Mouse (Mus musculus) gastrocnemius, postnatal 10 days (tissue): ENCODE results near the gene Gdf7. TPM values are rescaled to one million over a fixed set of nuclear protein-coding genes. Genes with fewer than 3 reads are reported as not detected.

Source experiments
- DNase-seq: peaks from one replicate; pipeline ENCODE4 v3.0.0; 2021; ENCODE audit warnings: mixed read lengths
- long read RNA-seq, 2 experiments: library from polyadenylated mRNA; stranded (forward); transcript quantifications; one replicate each; pipeline ENCODE4 v2.0.0; 2021
- total RNA-seq, 2 experiments: library from RNA; stranded (reverse); gene quantifications; 2 replicates each; pipeline ENCODE4 v1.2.3; 2021

The Gdf7 gene
- not detected for total RNA-seq
- long read RNA-seq, experiment 1, result 0 reads
- long read RNA-seq, experiment 2, result 0 reads

DNA sequence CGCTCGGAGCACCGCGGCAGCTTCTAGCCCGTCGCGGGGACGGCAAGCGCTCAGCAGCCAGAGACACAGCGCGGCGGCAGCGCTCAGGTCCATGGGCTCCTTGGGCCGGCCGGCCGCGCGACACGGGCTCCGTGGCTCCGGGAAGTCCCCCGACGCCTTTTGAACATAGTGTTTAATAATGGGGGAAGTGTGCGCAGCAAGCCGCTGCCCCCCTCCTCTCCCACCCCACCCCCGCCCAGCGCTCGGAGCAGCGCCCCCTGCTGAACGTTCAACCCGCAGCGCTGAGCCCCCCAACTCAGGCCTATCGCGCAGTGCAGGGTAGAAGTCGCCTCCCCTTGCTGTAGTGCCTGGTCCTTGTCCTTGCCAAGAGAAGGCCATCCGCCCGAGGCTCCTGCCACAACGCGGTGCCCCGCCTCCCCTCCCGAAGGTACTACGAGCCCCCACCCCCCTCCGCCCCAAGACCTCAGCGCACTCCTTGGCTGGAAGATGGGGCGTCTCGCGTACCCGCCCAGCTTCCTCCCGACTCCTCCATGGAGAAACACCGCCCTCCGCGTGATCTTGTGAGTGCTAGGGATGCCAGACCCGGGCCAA, at the start of gene Gdf7:
Gdf7 (minus strand) TSS at position 114 of the 591 bp plus-strand sequence.
- no peak for DNase-seq

DNA sequence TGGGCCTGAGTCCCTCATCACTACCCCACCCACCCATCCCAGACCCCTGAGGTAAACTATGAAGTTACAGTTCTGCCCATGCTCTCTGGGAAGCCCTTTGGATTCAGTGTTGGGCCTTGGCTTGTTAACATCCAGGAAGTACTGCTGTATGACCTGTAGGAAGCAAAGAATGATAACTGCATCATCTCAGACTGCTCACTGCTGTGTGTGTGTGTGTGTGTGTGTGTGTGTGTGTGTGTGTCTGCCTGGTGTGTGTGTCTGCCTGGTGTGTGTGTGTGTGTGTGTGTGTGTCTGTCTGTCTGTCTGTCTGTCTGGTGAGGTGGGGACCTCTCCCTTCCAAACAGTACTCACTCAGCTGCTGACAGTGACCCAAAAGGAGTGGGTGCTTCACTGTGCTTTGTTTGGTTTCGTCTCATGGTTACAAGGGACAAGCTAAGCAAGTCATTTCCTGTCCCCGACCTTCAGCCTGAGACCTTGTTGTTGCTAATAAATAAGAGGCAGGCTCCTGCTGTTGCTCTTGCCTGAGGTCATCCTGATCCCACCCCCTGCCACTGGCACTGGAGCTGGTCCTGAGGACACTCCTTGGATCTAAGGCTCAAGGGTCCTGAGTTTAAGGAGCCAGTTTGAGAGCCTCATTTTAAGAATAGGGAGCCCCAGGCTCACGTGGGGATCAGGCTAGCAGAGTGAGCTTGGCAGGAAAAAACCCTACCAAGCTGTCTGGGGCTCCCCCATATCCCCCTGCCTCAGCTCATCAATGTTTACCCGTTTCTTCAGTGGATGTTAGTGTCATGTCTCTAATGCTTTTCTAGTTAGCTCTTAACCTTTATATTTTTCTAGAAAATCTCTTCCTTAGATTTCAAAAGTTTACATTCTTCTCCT, 49.5 kb upstream of the Gdf7 start:
- DNase-seq, result no peak

DNA sequence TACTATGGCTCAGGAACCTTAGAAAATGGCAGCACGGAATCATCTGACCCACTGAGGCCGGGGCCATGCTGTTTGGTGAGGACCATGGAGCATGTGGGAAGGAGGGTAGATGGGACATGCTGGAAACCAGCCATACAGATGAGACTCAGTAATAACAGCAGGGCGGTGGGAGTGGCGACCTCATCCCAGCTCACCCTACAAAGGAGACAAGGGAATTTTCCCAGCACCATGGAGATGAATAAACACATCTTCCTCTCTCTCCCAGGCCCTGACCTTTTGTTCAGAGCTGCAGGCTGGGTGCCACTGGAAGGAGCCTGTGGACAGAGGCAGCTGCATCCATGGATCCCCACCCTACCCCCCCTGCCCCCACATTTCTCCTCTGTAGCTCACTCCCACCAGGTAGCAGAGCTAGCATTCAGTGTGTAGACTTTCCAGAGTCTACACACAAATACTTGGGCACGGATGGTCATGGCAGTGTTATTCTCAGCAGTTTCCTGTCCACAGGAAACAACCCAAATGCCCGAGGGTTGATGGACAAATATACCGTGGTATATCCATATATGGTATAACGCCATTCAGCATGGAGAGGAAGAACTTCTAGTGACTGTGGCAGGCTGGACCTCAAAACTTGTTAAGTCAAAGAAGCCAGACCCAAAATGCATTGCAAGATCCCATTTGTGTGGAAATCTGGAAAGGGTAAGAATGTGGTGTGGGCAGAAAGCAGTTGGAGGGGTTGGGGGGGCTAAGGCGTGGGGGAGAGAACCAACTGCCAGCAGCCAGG, 47.2 kb upstream of the Gdf7 start:
- no peak for DNase-seq

GRCm38 (mm10) chr12:8347746-8348462, 46.1 kb upstream of the Gdf7 start:
- no peak for DNase-seq

- no peak for DNase-seq
Measured at GRCm38 (mm10) chr12:8345539-8345938, 43.8 kb upstream of the Gdf7 start.

DNA sequence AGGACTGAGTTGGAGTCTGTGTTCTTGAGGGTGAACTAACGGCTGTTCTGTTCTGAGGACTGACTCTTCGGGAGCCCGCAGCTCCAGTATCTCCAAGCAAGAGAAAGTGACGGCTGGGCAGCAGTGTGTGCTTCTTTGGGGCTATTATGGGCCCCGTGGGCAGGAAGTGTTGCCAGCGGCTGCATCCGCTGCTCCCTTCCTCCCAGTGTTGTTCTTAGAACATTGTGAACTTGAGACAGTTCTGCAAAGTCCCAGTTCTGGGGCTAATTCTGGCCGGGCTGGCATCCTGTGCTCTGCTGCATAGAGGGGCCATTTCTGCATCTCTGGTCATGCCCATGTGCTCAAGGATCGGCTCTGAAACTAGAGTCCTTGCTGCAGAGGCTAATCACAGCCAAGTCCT, 43.1 kb upstream of the Gdf7 start:
- DNase-seq, result no peak

DNA sequence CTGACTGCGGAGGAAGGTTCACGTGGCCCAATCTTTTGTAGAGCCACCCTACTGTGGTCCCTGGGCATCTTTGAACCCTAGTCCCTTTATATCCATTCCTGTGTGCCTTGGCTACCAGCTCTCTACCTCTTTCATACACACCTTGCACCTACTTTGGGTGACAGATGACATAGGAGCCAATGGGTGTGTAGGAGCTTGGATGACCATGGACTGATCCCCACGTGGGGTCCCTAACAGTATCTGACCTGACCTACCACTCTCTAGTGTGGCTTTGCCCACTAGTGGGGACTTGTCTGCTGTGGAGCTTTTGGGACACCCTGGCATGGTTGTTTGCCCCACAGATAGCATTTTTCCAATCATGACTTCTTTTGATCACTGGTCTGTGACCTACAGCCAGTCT, 41.6 kb upstream of the Gdf7 start:
- no peak for DNase-seq

- DNase-seq, result no peak
Measured at GRCm38 (mm10) chr12:8341008-8341407, 39.3 kb upstream of the Gdf7 start.

DNA sequence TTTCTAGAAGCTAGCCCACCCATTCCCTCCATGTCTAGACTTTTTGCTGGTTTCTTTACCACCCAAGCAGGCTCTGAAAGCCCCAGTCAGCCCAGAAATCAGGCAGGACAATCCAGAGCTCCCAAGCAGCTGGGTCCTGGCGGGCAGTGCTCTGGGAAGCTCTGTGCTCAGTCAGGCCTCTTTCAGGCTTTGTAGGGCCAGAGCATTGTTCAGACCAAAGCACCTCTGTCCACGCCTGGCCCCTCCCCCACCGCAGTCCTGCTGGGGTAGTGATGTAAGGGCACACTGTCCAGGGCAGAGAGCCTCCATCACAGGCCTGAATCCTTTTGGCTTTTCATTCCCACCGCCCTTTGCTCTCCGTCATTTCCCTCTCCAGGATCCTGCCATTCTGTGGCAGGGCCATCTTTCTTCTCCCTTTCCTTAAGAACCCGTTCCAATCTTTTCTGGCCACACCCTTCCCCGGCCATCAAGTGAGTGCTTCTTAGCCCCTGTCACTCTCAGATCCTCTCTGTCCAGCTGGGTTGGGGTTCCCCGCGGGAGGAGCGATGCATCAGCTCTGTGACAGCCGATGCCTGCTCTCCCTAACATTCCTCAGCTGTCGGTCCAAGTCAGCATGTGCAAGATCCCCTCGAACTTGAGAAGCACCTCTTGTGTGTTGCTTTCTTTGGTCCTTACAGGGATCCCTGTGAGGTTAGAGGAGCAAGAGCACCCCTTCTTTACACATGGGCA, 38.0 kb upstream of the Gdf7 start:
- DNase-seq, result no peak

DNA sequence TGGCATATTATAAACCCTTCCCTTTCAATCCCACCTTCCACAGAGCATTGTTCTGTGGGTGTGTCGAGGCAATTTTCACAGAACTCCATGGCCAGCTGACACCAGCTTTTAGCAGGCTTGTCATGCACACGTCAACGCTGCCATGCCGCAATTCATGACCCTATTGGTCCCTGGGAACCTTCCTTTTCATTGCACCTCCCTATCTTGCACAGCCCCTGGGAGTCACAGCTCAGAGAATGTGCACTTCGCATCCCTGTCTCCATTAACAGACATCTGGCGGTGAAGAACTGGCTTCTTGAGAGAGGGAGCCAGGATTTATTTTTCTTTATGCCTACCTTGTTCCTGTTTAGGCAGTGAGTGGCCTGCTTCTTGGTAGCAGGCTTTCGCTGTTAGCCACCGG, 37.2 kb upstream of the Gdf7 start:
- DNase-seq, result no peak

GRCm38 (mm10) chr12:8338491-8338890, 36.7 kb upstream of the Gdf7 start:
- DNase-seq, result no peak

DNA sequence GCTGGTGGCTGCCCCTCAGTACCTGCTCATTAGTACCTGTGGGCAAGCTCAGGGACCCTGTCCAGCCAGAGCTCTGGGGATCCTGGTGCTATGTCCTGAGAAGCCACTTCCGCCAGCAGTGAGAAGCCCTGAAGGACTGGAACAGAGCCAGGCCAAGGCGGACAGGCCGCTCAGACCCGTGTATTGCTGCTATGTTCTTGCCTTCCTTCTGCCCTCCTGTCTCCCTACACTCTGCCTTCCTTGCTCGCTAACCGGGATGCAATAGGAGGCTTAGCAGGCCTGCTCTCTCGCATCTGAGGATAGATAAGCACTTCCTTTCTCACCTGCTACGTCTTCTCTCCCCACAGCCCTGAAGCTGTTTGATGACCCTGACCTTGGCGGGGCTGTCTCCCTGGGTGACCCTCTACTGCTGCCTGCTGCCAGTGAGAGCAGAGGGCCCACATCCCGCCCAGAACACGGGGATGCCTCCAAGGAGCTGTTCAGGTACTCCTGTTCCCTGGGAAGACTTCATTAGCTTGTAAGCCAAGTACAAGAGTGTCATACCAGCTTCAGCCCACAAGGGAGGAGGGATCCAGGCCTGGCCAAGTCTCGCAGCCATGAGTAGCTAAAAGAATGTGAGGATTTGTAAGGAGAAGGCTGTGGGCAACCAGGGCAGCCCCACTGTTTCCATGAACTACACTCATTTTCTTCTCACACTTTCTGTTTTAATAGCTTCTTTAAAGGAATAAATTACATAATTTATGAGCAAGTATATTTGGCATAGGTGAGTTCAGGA, 35.7 kb upstream of the Gdf7 start:
- no peak for DNase-seq

DNA sequence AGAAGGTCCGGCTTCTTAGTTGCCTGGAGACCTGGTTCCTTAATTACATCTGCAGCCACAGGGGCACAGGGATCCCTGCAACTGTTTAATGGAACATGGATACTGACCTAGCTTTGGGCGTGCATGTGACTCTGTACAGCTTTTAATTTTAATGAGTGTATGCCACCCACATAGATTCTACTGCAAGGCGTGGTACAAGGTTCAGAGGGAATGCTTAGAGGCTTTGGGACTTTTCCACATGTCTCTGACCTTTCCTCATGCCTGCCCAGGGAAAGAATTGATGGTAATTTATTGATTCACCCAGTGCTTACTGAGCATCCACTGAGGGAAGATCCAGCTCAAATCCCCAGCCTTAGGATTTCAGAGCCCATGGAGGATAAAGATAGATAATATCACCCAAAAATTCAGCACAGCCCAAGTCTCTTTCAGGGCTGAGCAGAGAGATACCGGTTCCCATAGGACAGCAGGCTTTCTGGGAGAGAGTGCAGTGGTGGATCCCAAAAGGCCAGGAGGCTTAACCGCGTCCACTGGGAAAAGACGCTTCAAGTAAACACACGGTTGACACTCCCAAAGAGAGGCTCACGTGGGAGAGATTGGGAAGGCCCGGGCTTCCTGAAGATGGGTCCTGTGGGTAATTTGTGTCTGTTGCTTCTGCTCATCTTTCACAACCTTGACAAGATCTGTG, 35.0 kb upstream of the Gdf7 start:
- no peak for DNase-seq

DNA sequence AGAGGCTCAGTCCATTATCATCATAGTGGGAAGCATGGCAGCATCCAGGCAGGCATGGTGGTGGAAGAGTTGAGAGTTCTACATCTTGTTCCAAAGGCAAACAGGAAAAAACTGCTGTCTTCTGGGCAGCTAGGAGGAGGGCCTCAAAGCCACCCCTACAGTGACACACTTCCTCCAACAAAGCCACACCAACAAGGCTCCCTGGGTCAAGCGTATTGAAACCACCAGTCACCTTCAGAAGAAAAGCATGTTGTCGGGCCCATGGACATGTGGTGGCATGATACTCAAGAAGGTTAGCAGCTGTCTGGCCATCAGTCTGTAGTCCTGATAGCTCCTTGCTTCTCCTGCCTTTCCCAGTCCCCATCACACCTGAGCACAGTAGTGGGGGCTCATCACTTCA, 33.7 kb upstream of the Gdf7 start:
- no peak for DNase-seq

GRCm38 (mm10) chr12:8334261-8334660, 32.5 kb upstream of the Gdf7 start:
- peak; percentile 44 for DNase-seq

DNA sequence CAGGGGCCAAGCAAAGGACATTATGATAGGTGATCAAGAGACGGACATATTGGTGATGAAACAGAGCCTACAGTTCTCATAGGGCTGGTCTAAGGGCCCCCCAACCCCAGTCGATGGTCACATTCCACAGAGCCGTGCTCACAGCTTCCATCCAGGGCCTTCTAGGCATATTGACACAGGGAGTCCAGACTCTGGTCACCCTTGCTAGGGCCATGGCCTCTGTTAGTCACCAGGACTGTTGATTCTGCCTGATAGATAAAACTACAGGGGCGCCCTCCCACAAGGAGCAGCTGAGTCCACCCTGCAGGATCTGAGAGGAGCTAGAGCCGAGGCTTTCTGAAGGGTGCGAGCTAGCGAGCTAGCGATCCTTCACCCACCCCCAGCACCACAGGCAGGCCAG, 31.9 kb upstream of the Gdf7 start:
- DNase-seq, result no peak

DNA sequence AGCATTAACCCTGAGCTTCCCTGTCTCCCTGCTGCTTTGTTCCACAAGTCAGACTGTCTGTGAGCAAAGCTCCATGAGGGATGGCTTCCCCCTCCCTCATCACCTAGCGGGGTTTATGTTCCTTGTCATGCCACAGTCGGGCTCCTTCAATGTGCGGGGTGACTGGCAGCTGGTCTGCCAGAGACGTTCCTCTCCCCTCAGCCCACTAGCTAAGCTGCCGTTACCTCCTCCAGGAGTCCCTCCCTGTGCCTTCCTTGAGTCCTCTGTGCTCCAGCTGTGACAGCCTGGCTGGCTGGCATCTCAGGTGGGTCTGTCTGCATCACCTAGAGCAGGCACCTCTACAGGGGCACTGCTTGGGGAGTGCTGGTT, 30.4 kb upstream of the Gdf7 start:
- DNase-seq, result no peak

GRCm38 (mm10) chr12:8331489-8332173, 29.9 kb upstream of the Gdf7 start:
- DNase-seq, result peak; percentile 41

- DNase-seq, result no peak
Measured at GRCm38 (mm10) chr12:8329236-8329635, 27.5 kb upstream of the Gdf7 start.

DNA sequence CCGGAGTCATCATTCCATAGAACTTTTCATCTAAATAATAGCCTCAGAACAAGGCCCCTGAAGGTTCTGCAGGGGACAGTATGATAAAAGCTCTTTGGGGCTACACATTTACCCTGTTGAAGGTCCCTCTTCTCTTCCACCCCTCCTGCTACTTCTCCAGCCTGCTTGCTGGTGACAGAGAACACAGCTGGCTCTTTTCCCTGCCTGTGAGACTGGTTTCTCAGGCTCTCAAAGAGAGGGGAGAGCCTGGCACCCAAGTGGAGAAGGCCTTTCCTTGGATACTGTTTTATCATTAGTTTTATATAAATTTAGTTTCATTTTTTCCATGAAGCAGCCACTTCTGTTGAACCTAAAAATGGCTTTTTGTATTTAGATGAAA, 25.9 kb upstream of the Gdf7 start:
- no peak for DNase-seq
